Mouse (Mus musculus) CH12.LX (cell line): ENCODE data around the gene 2300003K06Rik.

Experiments
- CHD1 ChIP-seq: IDR thresholded peaks from 2 replicates; pipeline ENCODE4 v1.6.1; 2012; ENCODE audit warnings: low read depth, low read length, improper control_type of control experiment, inconsistent platforms
- CHD2 ChIP-seq: IDR thresholded peaks from 2 replicates; pipeline ENCODE4 v1.6.1; 2011; ENCODE audit warnings: low read length, improper control_type of control experiment
- CTCF ChIP-seq, 2 experiments: IDR thresholded peaks in 1 of 2; conservative IDR thresholded peaks in 1 of 2; 2 replicates each; pipeline ENCODE4 v1.5.1; 2011 to 2012; ENCODE audit warnings: low read depth in 2 of 2, low read length in 2 of 2, improper control_type of control experiment in 1 of 2, inconsistent platforms in 1 of 2, mild to moderate bottlenecking in 1 of 2, moderate library complexity in 1 of 2
- EP300 ChIP-seq: IDR thresholded peaks from 2 replicates; pipeline ENCODE4 v1.6.1; 2011; ENCODE audit warnings: low read length, improper control_type of control experiment
- MEF2A ChIP-seq: IDR thresholded peaks from 2 replicates; pipeline ENCODE4 v1.6.1; 2014; ENCODE audit warnings: low read depth, mild to moderate bottlenecking, inconsistent platforms, low read length, improper control_type of control experiment, borderline replicate concordance
- POLR2A ChIP-seq: IDR thresholded peaks from 2 replicates; pipeline ENCODE4 v1.6.1; 2011; ENCODE audit warnings: low read depth, mild to moderate bottlenecking, improper control_type of control experiment, low read length
- TCF12 ChIP-seq: IDR thresholded peaks from 2 replicates; pipeline ENCODE4 v1.6.1; 2014; ENCODE audit warnings: low read depth, mild to moderate bottlenecking, inconsistent platforms, low read length, improper control_type of control experiment
- USF2 ChIP-seq: conservative IDR thresholded peaks from 2 replicates; pipeline ENCODE4 v1.6.1; 2011; ENCODE audit warnings: low read depth, low read length, improper control_type of control experiment

DNA sequence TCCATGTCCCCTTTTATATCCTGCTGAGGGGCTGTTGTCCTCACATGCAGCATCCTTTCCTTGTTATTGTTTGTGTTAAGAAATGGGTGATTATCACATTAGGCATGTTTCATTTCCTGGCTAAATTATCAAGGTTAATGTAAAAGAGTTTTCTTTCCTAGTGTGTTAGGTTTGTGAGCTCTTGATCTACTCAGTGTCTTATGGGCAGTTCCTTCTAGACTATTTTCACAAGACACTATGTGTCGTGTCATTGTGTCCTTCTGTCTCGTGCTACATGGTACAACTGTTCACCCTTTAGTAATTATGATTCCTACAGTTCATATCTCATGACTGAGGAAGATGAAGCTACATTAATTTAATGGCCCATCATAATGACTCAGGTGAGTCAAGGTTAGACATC lies 44.5 kb downstream of the 2300003K06Rik start, which contains the start of gene Gm11596:
- TF ChIP-seq CHD1 (no peak), TCF12 (no peak), CTCF (conservative IDR thresholded peaks at IDR 0.05 in 1 of 2, IDR thresholded peaks at IDR 0.05 in 1 of 2; ENCODE audit: low read depth in 2 of 2, low read length in 2 of 2) (no peak), MEF2A (no peak), USF2 (no peak), EP300 (no peak), POLR2A (no peak), CHD2 (no peak)
